Mouse (Mus musculus): Measurements from ENCODE around the gene Col25a1. TPM values are rescaled to one million over a fixed set of nuclear protein-coding genes. Genes with fewer than 3 reads are reported as not detected.

The Col25a1 gene
- polyA plus RNA-seq, 1 experiment from 2014 or later, result 0.59 TPM

DNA sequence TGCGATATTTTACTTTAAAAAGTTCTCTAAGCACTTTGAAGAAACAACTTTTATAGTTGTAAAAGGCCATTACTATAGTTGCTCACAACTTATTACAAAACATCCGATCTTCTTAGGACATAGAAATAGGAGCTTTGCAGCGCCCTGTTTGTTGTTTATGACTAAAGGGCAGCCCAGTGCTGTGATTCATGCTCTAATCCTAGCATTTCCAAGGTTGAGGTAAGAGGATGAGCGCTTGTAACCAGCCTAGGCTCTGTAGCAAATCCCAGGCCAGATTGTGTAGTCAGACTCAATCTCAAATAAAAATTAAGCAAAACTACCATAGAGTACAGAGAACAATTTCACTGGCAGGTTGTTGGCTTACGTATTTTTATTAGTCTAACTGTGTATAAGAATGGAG is 246.5 kb downstream of the Col25a1 start:
- H3K9ac ChIP-seq (ENCODE audit: low read depth, low read length), result no peak overlapping the region
- no peak overlapping the region for H3K4me2 ChIP-seq (replicated peaks; ENCODE audit: low read depth)
- H3K4me1 ChIP-seq (replicated peaks; ENCODE audit: control insufficient read depth, insufficient read depth, low read length), result no peaks in the 10 kb centered on the region
- H3K4me3 ChIP-seq (ENCODE audit: low read depth, low read length), result no peak overlapping the region
- H3K9me3 ChIP-seq (ENCODE audit: control insufficient read depth), result no peaks in the 10 kb centered on the region
- H3K27ac ChIP-seq (ENCODE audit: low read depth, low read length), result no peak overlapping the region
- no peaks in the 10 kb centered on the region for H3K27me3 ChIP-seq (replicated peaks; ENCODE audit: control insufficient read depth, insufficient read depth, low read length)
- WGBS, result 95% methylated on average over 5 of the region's 5 CpGs
- no peaks in the 10 kb centered on the region for H3K36me3 ChIP-seq (ENCODE audit: control insufficient read depth, insufficient read depth)
- no peak for ATAC-seq
- no peak for TF ChIP-seq CTCF (IDR thresholded peaks at IDR 0.05; ENCODE audit: low read depth)

DNA sequence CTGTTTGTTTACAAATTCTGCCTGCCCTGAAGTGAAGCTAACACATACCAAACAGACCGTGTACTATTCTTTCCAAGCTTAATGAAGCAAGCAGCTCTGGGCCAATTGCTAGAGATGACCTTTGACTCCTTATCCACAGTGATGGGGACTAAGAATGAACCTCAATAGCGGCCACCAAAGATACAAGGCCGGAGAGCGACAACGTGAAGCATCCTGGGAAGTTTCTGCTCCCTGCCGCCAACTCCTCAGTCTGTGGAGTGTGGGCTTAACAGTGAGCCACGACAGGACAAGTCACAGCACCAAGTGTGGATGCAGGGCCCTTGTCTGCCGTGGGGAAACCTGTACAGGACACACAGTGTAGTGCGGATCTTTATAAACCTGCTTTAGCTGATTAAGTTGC is 247.3 kb downstream of the Col25a1 start:
- no peaks in the 10 kb centered on the region for H3K9me3 ChIP-seq (ENCODE audit: control insufficient read depth)
- WGBS, result 69% methylated on average over 9 of the region's 9 CpGs
- H3K4me3 ChIP-seq (ENCODE audit: low read depth, low read length), result no peak overlapping the region
- ATAC-seq, result no peak
- no peak overlapping the region for H3K9ac ChIP-seq (ENCODE audit: low read depth, low read length)
- H3K27ac ChIP-seq (ENCODE audit: low read depth, low read length), result no peak overlapping the region
- H3K27me3 ChIP-seq (replicated peaks; ENCODE audit: control insufficient read depth, insufficient read depth, low read length), result no peaks in the 10 kb centered on the region
- H3K4me1 ChIP-seq (replicated peaks; ENCODE audit: control insufficient read depth, insufficient read depth, low read length), result no peaks in the 10 kb centered on the region
- H3K36me3 ChIP-seq (ENCODE audit: control insufficient read depth, insufficient read depth), result no peaks in the 10 kb centered on the region
- TF ChIP-seq CTCF (IDR thresholded peaks at IDR 0.05; ENCODE audit: low read depth), result no peak
- no peak overlapping the region for H3K4me2 ChIP-seq (replicated peaks; ENCODE audit: low read depth)

DNA sequence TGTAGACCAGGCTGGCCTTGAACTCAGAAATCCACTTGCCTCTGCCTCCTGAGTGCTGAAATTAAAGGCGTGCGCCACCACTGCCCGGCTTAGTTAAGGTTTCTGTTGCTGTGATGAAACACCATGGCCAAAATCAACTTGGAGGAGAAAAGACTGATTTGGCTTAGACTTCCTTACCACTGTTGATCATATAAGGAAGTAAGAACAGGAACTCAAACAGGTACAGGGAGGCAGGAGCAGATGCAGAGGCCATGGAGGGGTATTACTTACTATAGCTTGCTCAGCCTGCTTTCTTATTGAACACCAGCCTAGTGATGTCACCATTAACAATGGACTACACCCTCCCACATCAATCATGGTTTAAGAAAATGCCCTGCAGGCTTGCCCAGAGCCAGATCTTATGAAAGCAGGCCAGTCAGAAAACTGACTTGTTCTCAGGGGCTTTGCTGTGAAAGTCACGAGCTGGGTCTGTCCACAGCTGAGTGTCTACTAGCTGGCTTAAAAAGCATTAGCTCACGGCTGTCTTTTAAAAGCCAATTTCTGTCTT is 249.1 kb downstream of the Col25a1 start:
- Histone ChIP-seq H3K27me3 (replicated peaks; ENCODE audit: control insufficient read depth, insufficient read depth, low read length) (no peaks in the 10 kb centered on the region), H3K4me2 (replicated peaks; ENCODE audit: low read depth) (no peak overlapping the region), H3K9me3 (ENCODE audit: control insufficient read depth) (no peaks in the 10 kb centered on the region), H3K36me3 (ENCODE audit: control insufficient read depth, insufficient read depth) (no peaks in the 10 kb centered on the region), H3K27ac (ENCODE audit: low read depth, low read length) (no peak overlapping the region), H3K4me3 (ENCODE audit: low read depth, low read length) (no peak overlapping the region), H3K9ac (ENCODE audit: low read depth, low read length) (no peak overlapping the region), H3K4me1 (replicated peaks; ENCODE audit: control insufficient read depth, insufficient read depth, low read length) (no peaks in the 10 kb centered on the region)
- WGBS, result 87% methylated on average over 5 of the region's 5 CpGs
- no peak for ATAC-seq
- TF ChIP-seq CTCF (IDR thresholded peaks at IDR 0.05; ENCODE audit: low read depth), result no peak

DNA sequence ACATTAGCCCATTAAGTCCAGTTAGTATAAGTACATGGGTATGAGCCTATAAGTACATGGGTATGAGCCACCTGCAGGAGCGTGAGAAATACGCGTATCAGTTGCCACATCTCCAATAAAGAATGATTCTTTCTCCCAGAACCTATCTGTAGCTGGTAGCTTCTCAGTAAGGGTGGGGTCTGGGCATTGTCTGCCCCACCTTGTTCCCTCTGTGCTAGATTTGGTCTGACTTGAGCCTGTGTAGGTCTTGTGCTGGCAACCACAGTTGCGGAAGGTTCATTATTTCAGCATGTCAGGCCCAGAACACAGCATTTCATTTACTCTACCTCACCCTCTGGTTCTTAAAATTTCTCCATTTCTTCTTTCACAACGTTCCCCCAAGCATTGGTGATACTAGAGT is 250.4 kb downstream of the Col25a1 start:
- no peak overlapping the region for H3K27ac ChIP-seq (ENCODE audit: low read depth, low read length)
- no peak for ATAC-seq
- no peak overlapping the region for H3K4me3 ChIP-seq (ENCODE audit: low read depth, low read length)
- no peaks in the 10 kb centered on the region for H3K27me3 ChIP-seq (replicated peaks; ENCODE audit: control insufficient read depth, insufficient read depth, low read length)
- 92% methylated on average over 5 of the region's 5 CpGs for WGBS
- H3K9me3 ChIP-seq (ENCODE audit: control insufficient read depth), result no peaks in the 10 kb centered on the region
- no peak overlapping the region for H3K9ac ChIP-seq (ENCODE audit: low read depth, low read length)
- no peak overlapping the region for H3K4me2 ChIP-seq (replicated peaks; ENCODE audit: low read depth)
- H3K4me1 ChIP-seq (replicated peaks; ENCODE audit: control insufficient read depth, insufficient read depth, low read length), result no peaks in the 10 kb centered on the region
- H3K36me3 ChIP-seq (ENCODE audit: control insufficient read depth, insufficient read depth), result no peaks in the 10 kb centered on the region
- no peak for TF ChIP-seq CTCF (IDR thresholded peaks at IDR 0.05; ENCODE audit: low read depth)

DNA sequence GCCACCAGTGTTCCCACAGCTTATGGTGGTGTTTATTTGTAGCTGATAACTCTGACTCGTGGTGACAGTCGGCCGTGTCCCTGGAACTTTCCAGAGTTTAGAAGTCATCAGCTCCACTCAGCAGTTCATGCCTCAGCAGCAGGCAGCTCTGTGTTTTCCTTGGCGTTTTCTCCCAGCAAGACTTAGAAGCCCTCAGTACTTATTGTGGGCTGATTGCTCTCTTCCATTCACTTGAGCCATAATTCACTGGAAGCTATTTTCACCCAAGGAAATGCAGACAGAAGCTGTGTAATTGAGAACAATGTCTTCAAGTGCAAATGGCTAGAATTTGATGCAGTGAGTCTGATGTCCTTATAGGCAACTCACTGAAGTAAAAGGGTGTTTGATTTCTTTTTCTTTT is 254.6 kb downstream of the Col25a1 start:
- no peak for ATAC-seq
- Histone ChIP-seq H3K9me3 (ENCODE audit: control insufficient read depth) (no peaks in the 10 kb centered on the region), H3K4me2 (replicated peaks; ENCODE audit: low read depth) (no peak overlapping the region), H3K9ac (ENCODE audit: low read depth, low read length) (no peak overlapping the region), H3K27ac (ENCODE audit: low read depth, low read length) (no peak overlapping the region), H3K27me3 (replicated peaks; ENCODE audit: control insufficient read depth, insufficient read depth, low read length) (no peaks in the 10 kb centered on the region), H3K4me1 (replicated peaks; ENCODE audit: control insufficient read depth, insufficient read depth, low read length) (no peaks in the 10 kb centered on the region), H3K36me3 (ENCODE audit: control insufficient read depth, insufficient read depth) (no peaks in the 10 kb centered on the region), H3K4me3 (ENCODE audit: low read depth, low read length) (no peak overlapping the region)
- WGBS, result 74% methylated on average over 4 of the region's 4 CpGs
- no peak for TF ChIP-seq CTCF (IDR thresholded peaks at IDR 0.05; ENCODE audit: low read depth)

DNA sequence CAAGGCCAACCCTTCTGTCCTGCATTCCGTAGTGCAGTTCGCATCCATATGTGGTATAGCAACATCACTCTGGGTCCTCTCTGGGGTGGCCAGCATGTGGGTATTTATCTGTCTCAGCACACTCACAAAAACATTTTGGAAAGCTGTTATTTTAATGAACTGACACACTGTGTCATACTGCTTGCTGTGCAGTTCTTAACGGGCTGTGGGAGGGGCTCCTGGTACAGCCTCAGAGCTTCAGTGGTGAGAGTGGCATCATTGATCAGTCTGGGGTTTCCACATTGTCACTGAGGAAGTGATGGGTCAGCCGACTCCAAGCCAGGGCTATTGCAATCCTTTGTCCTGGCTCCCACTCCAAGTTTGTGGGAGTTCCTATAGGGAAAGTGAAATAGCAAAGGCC is 255.9 kb downstream of the Col25a1 start:
- Histone ChIP-seq H3K9me3 (ENCODE audit: control insufficient read depth) (no peaks in the 10 kb centered on the region), H3K27me3 (replicated peaks; ENCODE audit: control insufficient read depth, insufficient read depth, low read length) (no peaks in the 10 kb centered on the region), H3K4me2 (replicated peaks; ENCODE audit: low read depth) (no peak overlapping the region), H3K9ac (ENCODE audit: low read depth, low read length) (no peak overlapping the region), H3K27ac (ENCODE audit: low read depth, low read length) (no peak overlapping the region), H3K36me3 (ENCODE audit: control insufficient read depth, insufficient read depth) (no peaks in the 10 kb centered on the region), H3K4me3 (ENCODE audit: low read depth, low read length) (no peak overlapping the region), H3K4me1 (replicated peaks; ENCODE audit: control insufficient read depth, insufficient read depth, low read length) (no peaks in the 10 kb centered on the region)
- 90% methylated on average over 4 of the region's 4 CpGs for WGBS
- no peak for TF ChIP-seq CTCF (IDR thresholded peaks at IDR 0.05; ENCODE audit: low read depth)
- ATAC-seq, result no peak

All from intestine, postnatal 0 days (tissue).